ENCODE assay signal across 8 mouse cellular contexts in the genomic region with DNA sequence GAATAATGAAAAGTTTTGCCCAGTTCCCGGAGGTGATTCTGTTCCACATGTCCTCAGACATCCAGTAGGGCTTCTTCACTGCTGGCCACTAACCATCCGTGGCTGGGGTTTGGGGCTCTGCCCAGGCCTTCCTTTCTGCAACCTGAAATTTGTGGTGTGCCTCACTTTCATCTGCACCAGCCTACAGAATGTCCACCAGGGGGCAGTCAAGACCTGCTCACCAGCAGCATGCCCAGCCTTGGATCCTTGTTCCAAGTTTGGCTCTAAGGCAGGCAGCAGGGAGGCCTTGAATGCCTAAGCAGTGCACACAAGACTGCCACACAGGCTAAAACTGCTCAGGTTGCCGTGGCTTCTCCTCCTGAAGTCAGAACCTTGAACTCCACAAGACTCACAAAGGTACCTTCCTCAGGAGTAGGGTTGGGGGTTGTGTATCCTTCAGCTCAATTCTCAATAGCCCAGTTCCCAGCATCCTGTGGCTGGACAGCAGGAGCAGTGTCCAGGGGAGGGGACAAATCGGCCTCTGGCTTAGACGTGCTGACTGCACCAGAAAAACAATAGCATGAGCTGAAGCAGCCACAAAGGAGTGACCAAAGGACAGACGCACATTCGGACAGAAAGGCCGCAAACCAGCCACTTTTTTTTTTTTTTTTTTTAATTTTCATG. TPM values are rescaled to one million over a fixed set of nuclear protein-coding genes. Genes with fewer than 3 reads are reported as not detected.
DNase-seq lines count a peak whose midpoint lies in the region; ATAC-seq and TF ChIP-seq lines count a peak whose summit lies in the region.

No protein-coding gene starts in this region.

- H3K9ac ChIP-seq in MEL (ENCODE audit: control insufficient read depth, low read depth, low read length, poor library complexity, severe bottlenecking), result no peak overlapping the region

- no peak overlapping the region for H3K27ac ChIP-seq in MEL (ENCODE audit: control insufficient read depth, low read depth, low read length)
- H3K27ac ChIP-seq in cerebellum, adult 2 months (ENCODE audit: insufficient read depth, low read length), result peak overlapping the region; percentile 97
- peak overlapping the region; percentile 64 for H3K27ac ChIP-seq in layer of hippocampus, adult 2 months

- 17% methylated on average over 8 of the region's 8 CpGs for WGBS in cerebellum, adult 2 months
- WGBS in lung, adult 2 months, result 41% methylated on average over 8 of the region's 8 CpGs

- no peaks in the 10 kb centered on the region for H3K4me1 ChIP-seq in MEL (ENCODE audit: control insufficient read depth in 1 of 2, insufficient read depth in 2 of 2, low read length in 2 of 2)
- H3K4me1 ChIP-seq in cerebellum, adult 2 months (ENCODE audit: control insufficient read depth, insufficient read depth, low read length), result peaks cover 51% of the 10 kb centered on the region
- no peaks in the 10 kb centered on the region for H3K4me1 ChIP-seq in lung, adult 2 months (ENCODE audit: control insufficient read depth, insufficient read depth, low read length)

- peak; percentile 88 for ATAC-seq in neutrophil, adult 5-6 weeks (ENCODE audit: extremely low read depth, insufficient number of reproducible peaks, low FRiP score, poor library complexity, severe bottlenecking)

- H3K36me3 ChIP-seq in MEL (ENCODE audit: control insufficient read depth in 1 of 2, insufficient read depth in 2 of 2, low read length in 2 of 2), result no peaks in the 10 kb centered on the region

- TF ChIP-seq EP300 in MEL (IDR thresholded peaks at IDR 0.05; ENCODE audit: low read depth in 1 of 2, low read length in 2 of 2), result no peak

- H3K9me3 ChIP-seq in MEL (replicated peaks; ENCODE audit: insufficient read depth, low read length), result no peaks in the 10 kb centered on the region

- peak; percentile 85 to 100 (median 96); a peak in 5 of 6 replicates for TF ChIP-seq CTCF in MEL (IDR thresholded peaks at IDR 0.05 in 2 of 3, conservative IDR thresholded peaks at IDR 0.05 in 1 of 3; ENCODE audit: control insufficient read depth in 1 of 3, insufficient read depth in 1 of 3, low read depth in 2 of 3, low read length in 3 of 3, poor library complexity in 1 of 3, severe bottlenecking in 1 of 3)
- peak; percentile 99 for TF ChIP-seq CTCF in cerebellum, adult 2 months (IDR thresholded peaks at IDR 0.05; ENCODE audit: borderline replicate concordance, insufficient read depth, low read depth, low read length)
- TF ChIP-seq CTCF in layer of hippocampus, adult 2 months (conservative IDR thresholded peaks at IDR 0.05), result peak; percentile 97
- peak; percentile 97 for TF ChIP-seq CTCF in lung, adult 2 months (IDR thresholded peaks at IDR 0.05; ENCODE audit: insufficient read depth, low read length)

- no peak; the same call in none of the 2 replicates for TF ChIP-seq RAD21 in MEL (IDR thresholded peaks at IDR 0.05; ENCODE audit: low read depth, low read length)

- H3K27me3 ChIP-seq in MEL (ENCODE audit: control insufficient read depth in 1 of 2, insufficient read depth in 2 of 2, low read length in 2 of 2), result no peaks in the 10 kb centered on the region
- no peaks in the 10 kb centered on the region for H3K27me3 ChIP-seq in cerebellum, adult 2 months (ENCODE audit: control insufficient read depth, insufficient read depth, low read length)

- no peak for TF ChIP-seq POLR2A in MEL (IDR thresholded peaks at IDR 0.05; ENCODE audit: control insufficient read depth in 1 of 2, insufficient read depth in 1 of 2, low read depth in 1 of 2, low read length in 2 of 2, poor library complexity in 1 of 2)
- peak; percentile 26; the same call in 1 of the 2 replicates for TF ChIP-seq POLR2A in cerebellum, adult 2 months (IDR thresholded peaks at IDR 0.05; ENCODE audit: borderline replicate concordance, insufficient read depth, low read length)
- peak; percentile 21; the same call in 1 of the 2 replicates for TF ChIP-seq POLR2A in lung, adult 2 months (IDR thresholded peaks at IDR 0.05; ENCODE audit: borderline replicate concordance, extremely low read depth, low read depth, low read length)

- H3K4me3 ChIP-seq in MEL (ENCODE audit: control insufficient read depth in 1 of 2, insufficient read depth in 1 of 2, low read depth in 2 of 2, low read length in 2 of 2), result no peak overlapping the region
- H3K4me3 ChIP-seq in cerebellum, adult 2 months (replicated peaks; ENCODE audit: insufficient read depth, low read depth, low read length), result no peak overlapping the region
- no peak overlapping the region for H3K4me3 ChIP-seq in layer of hippocampus, adult 2 months
- no peak overlapping the region for H3K4me3 ChIP-seq in lung, adult 2 months (replicated peaks; ENCODE audit: extremely low read depth, low read depth, low read length)

- H3K79me2 ChIP-seq in MEL (ENCODE audit: control insufficient read depth, insufficient read depth, low read length, poor library complexity), result no peaks in the 10 kb centered on the region

- peak; percentile 88 for DNase-seq in MEL (ENCODE audit: low read depth, low spot score)
- peak; percentile 92 to 95 for DNase-seq in cerebellum, adult 2 months
- DNase-seq in forelimb bud, embryonic 11.5 days (ENCODE audit: low read depth, low spot score), result peak; percentile 95
- DNase-seq in heart, postnatal 4 days, result peak; percentile 91
- peak; percentile 87 to 89 for DNase-seq in layer of hippocampus, adult 2 months (ENCODE audit: low spot score in 2 of 2)
- DNase-seq in lung, adult 2 months, result peak; percentile 74
- peak; percentile 76 for DNase-seq in testis, postnatal 14 days (ENCODE audit: low spot score)

TF ChIP-seq in MEL, 35 proteins besides CTCF, POLR2A, EP300 and RAD21:
- peak; percentile 22; the same call in 1 of the 2 replicates for TF ChIP-seq MXI1 (IDR thresholded peaks at IDR 0.05; ENCODE audit: low read depth, low read length)
- 0 out of 2 replicates have a peak, but pooled peaks have one; percentile 58 for TF ChIP-seq MYC (IDR thresholded peaks at IDR 0.05; ENCODE audit: low read depth, low read length)
- peak; percentile 39; the same call in 1 of the 2 replicates for TF ChIP-seq SIN3A (IDR thresholded peaks at IDR 0.05; ENCODE audit: low read length)
- peak; percentile 99 for TF ChIP-seq ZC3H11A (IDR thresholded peaks at IDR 0.05; ENCODE audit: low read depth, low read length)
- TF ChIP-seq BHLHE40 (IDR thresholded peaks at IDR 0.05; ENCODE audit: borderline replicate concordance, low read depth, low read length), result 0 out of 2 replicates have a peak, but pooled peaks have one; percentile 16
- TF ChIP-seq MAFK (IDR thresholded peaks at IDR 0.05; ENCODE audit: borderline replicate concordance, low read depth, low read length), result no peak
- no peak for TF ChIP-seq USF1 (IDR thresholded peaks at IDR 0.05; ENCODE audit: low read depth, low read length)
- 0 out of 2 replicates have a peak, but pooled peaks have one; percentile 5 for TF ChIP-seq TCF12 (IDR thresholded peaks at IDR 0.05; ENCODE audit: low read depth, low read length)
- TF ChIP-seq HCFC1 (IDR thresholded peaks at IDR 0.05; ENCODE audit: low read depth, low read length), result 0 out of 2 replicates have a peak, but pooled peaks have one; percentile 37
- TF ChIP-seq KAT2A (conservative IDR thresholded peaks at IDR 0.05; ENCODE audit: low read depth, low read length), result no peak
- TF ChIP-seq SMC3 (IDR thresholded peaks at IDR 0.05; ENCODE audit: low read depth, low read length), result peak; percentile 100

RNA-seq across cellular contexts. Expression of a gene that starts 9.0 kb away (rescaled TPM):
- total RNA-seq in MEL (2012; rRNA removed), result 3.0 and 4.4 TPM in 2 replicates
- 1 to 10 TPM in 1 of 2 experiments, not detected in 1; 4.1 TPM for polyA plus RNA-seq in MEL (2012; ENCODE audit: insufficient read depth in 1 of 2, insufficient read length in 2 of 2, low read depth in 1 of 2, low replicate concordance in 2 of 2, missing spikeins in 1 of 2)
- polyA plus RNA-seq in cerebellum, adult 2 months (2012; rRNA removed), result 15.6 and 18.7 TPM in 2 replicates
- 1 to 10 TPM; 2.8 to 3.0 TPM for total RNA-seq in heart, postnatal 4 days (2021)
- total RNA-seq in layer of hippocampus, adult 2 months (2021), result 10 to 100 TPM; 11.8 to 14.0 TPM
- 14.2 and 15.5 TPM in 2 replicates for polyA plus RNA-seq in lung, adult 2 months (2012; rRNA removed)
- 0.74 and 3.4 TPM in 2 replicates for total RNA-seq in neutrophil, adult 5-6 weeks (2017)

RNA-seq across cellular contexts. Expression of a gene that starts 9.2 kb away (rescaled TPM):
- total RNA-seq in MEL (2012; rRNA removed), result 119 and 140 TPM in 2 replicates
- polyA plus RNA-seq in MEL (2012; ENCODE audit: insufficient read depth in 1 of 2, insufficient read length in 2 of 2, low read depth in 1 of 2, low replicate concordance in 2 of 2, missing spikeins in 1 of 2), result 100 to 1,000 TPM; 114 to 379 TPM
- polyA plus RNA-seq in cerebellum, adult 2 months (2012; rRNA removed), result 102 and 104 TPM in 2 replicates
- total RNA-seq in heart, postnatal 4 days (2021), result 10 to 100 TPM; 76.1 to 78.4 TPM
- total RNA-seq in layer of hippocampus, adult 2 months (2021), result 10 to 100 TPM; 60.6 to 63.0 TPM
- 76.1 and 85.9 TPM in 2 replicates for polyA plus RNA-seq in lung, adult 2 months (2012; rRNA removed)
- 82.5 and 91.0 TPM in 2 replicates for total RNA-seq in neutrophil, adult 5-6 weeks (2017)

RNA-seq across cellular contexts. Expression of a gene that starts 28.6 kb away (rescaled TPM):
- total RNA-seq in MEL (2012; rRNA removed), result 15.8 and 15.9 TPM in 2 replicates
- 10 to 100 TPM in 1 of 2 experiments, not detected in 1; 21.8 TPM for polyA plus RNA-seq in MEL (2012; ENCODE audit: insufficient read depth in 1 of 2, insufficient read length in 2 of 2, low read depth in 1 of 2, low replicate concordance in 2 of 2, missing spikeins in 1 of 2)
- 32.0 and 38.1 TPM in 2 replicates for polyA plus RNA-seq in cerebellum, adult 2 months (2012; rRNA removed)
- 10 to 100 TPM; 16.6 to 17.1 TPM for total RNA-seq in heart, postnatal 4 days (2021)
- total RNA-seq in layer of hippocampus, adult 2 months (2021), result 10 to 100 TPM; 23.1 to 24.2 TPM
- 20.8 and 23.7 TPM in 2 replicates for polyA plus RNA-seq in lung, adult 2 months (2012; rRNA removed)
- 14.3 and 17.1 TPM in 2 replicates for total RNA-seq in neutrophil, adult 5-6 weeks (2017)

RNA-seq across cellular contexts. Expression of a gene that starts 38.8 kb away (rescaled TPM):
- 0.62 and 0.85 TPM in 2 replicates for total RNA-seq in MEL (2012; rRNA removed)
- polyA plus RNA-seq in MEL (2012; ENCODE audit: insufficient read depth in 1 of 2, insufficient read length in 2 of 2, low read depth in 1 of 2, low replicate concordance in 2 of 2, missing spikeins in 1 of 2), result 1 to 10 TPM in 1 of 2 experiments, not detected in 1; 1.1 TPM
- polyA plus RNA-seq in cerebellum, adult 2 months (2012; rRNA removed), result 149 and 180 TPM in 2 replicates
- not detected for total RNA-seq in heart, postnatal 4 days (2021)
- 10 to 100 TPM; 91.1 to 92.0 TPM for total RNA-seq in layer of hippocampus, adult 2 months (2021)
- polyA plus RNA-seq in lung, adult 2 months (2012; rRNA removed), result 15.1 and 23.9 TPM in 2 replicates
- 0.12 TPM in 1 of 2 replicates, not detected in the other for total RNA-seq in neutrophil, adult 5-6 weeks (2017)

Comparison
In these comparisons a context has a peak if more than half of its experiments do, and no peak if none do; other contexts are left out.
1. POLR2A ChIP-seq: peak in cerebellum, adult 2 months (single experiment) and lung, adult 2 months (single experiment); none in MEL (0 of 2).
2. Peak in every context shown above with its lines, with median percentiles within 50 percentile points of each other: DNase-seq and CTCF ChIP-seq.